Mouse (Mus musculus): ENCODE results near the gene Pld1. TPM values are rescaled to one million over a fixed set of nuclear protein-coding genes. Genes with fewer than 3 reads are reported as not detected.
A peak's percentile ranks its signal among the peaks of the same experiment; 100 is the strongest.

Gene Pld1
- total RNA-seq, 2 experiments from 2014 or later: 11.6 to 13.6 TPM

DNA sequence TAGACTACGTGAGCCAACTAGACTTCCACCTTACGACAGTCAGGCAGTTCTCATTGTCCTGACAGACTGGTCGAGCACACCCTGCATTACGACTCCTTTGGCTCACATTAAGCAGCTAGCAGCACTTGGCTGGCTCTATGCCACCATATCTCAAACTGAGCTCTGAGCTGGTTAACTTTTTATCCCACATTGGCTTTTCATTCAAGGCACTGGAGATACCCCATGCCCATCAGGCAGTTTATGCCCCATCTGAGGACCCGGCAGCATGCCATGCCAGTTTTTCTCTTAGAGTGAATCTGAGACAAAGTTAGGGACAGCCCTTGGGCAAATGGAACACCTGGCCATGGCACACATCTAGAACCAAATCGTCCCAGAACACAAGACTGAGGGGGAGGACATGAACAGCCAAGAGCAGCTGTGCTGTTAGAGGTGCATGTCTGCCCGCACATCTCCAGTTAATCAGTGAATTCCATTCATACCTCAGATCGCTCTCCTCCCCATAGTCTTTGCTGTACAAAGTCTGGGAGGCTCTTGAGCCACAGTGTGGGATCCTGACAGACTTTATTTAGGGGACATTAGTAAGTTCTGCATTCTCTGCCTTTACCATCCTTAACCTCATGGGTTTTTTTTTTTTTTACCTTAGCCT is 49.5 kb downstream of the Pld1 start:
- no peak for DNase-seq (ENCODE audit: low spot score in 2 of 2)

GRCm38 (mm10) chr3:27991100-27991703 is 52.7 kb downstream of the Pld1 start:
- no peak for DNase-seq (ENCODE audit: low spot score in 2 of 2)

DNA sequence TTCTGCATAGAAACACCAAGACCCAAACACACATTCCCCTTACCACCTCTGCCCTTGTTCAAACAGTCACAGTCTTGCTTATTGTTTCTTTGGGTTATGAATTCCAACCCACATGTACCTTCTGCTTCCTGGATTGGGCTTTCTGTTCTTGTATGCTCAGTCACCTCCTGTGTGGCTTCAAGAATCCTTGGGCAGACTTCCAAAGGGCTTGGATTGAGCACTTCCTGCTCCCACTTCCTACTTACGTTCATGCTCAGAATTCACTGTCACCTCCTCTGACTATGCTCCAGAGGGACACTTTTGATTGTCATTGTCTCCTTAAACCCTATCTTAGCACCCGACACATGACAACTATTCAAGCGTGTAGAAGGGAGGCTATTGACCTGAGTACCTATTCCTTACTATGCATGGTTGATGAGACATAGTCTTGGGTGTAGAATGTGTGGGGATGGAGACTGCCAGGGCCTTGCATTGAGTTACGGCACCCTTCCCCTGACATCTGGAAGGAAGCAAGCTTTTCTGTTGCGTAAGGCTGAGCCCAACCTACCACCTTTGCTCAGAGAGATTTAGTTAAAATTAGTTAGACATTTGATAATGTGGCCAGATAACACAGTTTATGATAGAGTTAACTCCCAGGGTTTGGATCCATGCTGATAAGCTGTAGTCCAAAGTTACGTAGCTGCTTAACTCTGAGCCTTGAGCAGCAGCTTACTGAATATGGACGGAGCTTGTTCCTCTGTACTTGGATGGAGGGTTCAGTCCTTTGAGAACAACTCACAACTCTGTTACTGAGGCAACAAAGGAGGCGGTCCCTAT is 55.9 kb downstream of the Pld1 start:
- DNase-seq (ENCODE audit: low spot score in 2 of 2): no peak

GRCm38 (mm10) chr3:28004321-28004720 is 65.8 kb downstream of the Pld1 start:
- no peak for DNase-seq (ENCODE audit: low spot score in 2 of 2)

DNA sequence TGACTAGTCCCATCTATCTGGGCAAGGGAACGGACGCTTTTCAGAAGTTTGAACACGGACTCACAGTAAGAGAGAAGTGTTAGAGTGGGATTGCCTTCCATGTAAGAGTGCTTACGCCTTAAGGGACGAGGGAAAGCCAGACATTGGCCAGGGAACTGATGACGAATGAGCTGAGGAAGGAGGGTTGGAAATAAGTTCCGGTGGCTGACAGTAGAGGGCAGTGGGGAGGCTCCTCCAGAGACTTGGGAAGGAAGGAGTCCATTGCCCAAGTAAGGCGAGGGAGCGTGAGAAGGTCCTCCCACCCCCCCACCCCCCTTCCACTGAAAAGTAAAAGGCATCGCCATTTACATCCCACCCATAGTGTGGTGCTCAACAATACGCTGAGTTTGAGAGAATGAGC is 69.2 kb downstream of the Pld1 start:
- no peak for DNase-seq (ENCODE audit: low spot score in 2 of 2)

GRCm38 (mm10) chr3:28008369-28008768 is 69.9 kb downstream of the Pld1 start:
- no peak for DNase-seq (ENCODE audit: low spot score in 2 of 2)

DNA sequence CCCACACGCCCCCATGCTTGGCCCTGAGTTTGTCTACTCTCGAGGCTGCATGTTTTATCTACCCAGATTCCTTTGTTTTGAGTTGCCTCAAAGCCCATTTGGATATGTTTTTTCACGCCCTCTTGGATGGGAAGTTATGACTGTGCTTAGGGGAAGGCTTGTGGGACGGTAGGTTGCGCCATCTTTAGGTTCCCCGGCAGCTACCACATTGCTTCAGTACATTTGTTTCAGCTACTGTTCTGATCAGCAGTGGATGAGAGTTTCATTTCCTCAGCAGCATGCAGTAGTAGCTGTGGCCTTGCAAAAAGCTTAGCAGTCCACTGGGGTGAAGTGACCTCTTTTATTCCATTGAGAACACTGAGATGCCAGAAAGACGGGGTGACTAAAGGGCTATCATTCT is 73.7 kb downstream of the Pld1 start:
- DNase-seq (ENCODE audit: low spot score in 2 of 2): no peak

- DNase-seq (ENCODE audit: low spot score in 2 of 2): no peak
Measured at GRCm38 (mm10) chr3:28013441-28013840, 74.9 kb downstream of the Pld1 start.

DNA sequence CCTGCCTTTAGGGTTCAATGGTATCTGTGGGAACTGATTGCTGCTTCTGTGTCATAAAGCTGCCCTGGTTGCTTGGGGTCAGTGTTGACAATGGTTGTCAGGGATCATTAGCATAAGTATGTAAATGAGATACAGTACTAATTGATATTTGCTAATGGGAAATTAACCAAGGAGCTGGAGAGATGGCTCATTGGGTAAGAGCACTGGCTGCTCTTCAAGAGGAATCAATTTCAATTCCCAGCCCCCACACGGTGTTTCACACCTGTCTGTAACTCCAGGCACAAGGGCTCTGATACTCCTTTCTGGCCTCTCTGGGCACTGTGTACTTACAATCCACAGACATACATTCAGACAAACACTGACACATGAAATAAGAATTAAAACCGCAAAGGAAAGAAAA is 78.5 kb downstream of the Pld1 start:
- DNase-seq (ENCODE audit: low spot score in 2 of 2): no peak

DNA sequence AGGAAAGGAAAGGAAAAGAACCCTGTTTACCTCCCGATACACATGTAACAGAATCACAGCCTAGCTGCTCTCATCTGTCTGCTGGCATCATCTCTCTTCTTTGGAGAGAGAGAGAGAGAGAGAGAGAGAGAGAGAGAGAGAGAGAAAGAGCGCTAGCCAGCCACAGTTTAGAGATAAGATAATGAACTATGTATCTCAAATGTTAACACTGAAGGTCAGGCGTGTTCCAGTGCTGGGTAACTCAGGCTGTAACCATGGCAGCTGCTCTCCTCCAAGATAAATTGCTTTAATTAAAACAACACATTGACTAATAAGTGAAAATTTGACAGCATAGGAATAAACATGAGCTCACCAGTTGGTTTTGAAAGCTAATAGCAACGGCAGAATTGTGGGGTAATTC is 81.2 kb downstream of the Pld1 start:
- DNase-seq (ENCODE audit: low spot score in 2 of 2): no peak

DNA sequence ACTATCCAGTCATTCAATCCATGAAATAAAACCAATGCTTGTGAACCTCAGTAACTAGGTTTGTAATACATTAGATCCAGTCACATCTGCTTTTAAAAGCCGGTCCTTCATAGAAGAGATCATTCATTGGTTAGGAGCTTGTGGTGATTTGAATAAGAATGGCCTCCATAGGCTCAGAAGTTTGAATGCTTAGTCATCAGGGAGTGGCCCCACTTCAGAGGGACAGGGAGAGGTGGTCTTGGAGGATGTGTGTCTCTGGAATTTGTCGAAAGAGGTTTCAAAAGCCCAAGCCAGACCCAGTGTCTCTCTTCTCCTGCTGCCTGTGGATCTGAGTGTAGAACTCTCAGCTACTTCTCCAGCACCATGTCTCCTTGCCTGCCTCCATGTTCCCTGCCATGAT is 81.9 kb downstream of the Pld1 start:
- DNase-seq (ENCODE audit: low spot score in 2 of 2): no peak

GRCm38 (mm10) chr3:28022191-28022590 is 83.7 kb downstream of the Pld1 start:
- no peak for DNase-seq (ENCODE audit: low spot score in 2 of 2)

DNA sequence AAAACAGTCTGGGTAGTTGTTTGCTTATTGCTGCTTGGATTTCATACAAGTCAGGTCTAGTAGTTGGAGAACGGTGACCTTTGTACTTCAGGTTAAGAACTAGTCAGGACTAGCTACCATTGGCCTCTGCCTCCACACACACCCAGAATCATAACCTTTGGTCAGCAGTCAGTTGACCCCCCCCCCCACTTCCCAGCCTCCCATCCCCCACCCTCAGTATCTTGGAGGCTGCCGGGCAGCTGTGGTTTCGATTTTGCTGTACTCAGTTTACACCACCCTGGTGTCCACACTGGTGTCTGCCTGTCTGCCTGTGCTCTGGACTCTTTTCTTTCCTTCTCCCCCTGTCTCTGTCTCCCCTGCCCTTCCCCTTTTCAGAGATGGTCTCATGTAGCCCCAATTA is 88.4 kb downstream of the Pld1 start:
- DNase-seq (ENCODE audit: low spot score in 2 of 2): no peak

GRCm38 (mm10) chr3:28028456-28028855 is 90.0 kb downstream of the Pld1 start:
- DNase-seq (ENCODE audit: low spot score in 2 of 2): no peak

GRCm38 (mm10) chr3:28030860-28031259 is 92.4 kb downstream of the Pld1 start:
- DNase-seq (ENCODE audit: low spot score in 2 of 2): no peak

DNA sequence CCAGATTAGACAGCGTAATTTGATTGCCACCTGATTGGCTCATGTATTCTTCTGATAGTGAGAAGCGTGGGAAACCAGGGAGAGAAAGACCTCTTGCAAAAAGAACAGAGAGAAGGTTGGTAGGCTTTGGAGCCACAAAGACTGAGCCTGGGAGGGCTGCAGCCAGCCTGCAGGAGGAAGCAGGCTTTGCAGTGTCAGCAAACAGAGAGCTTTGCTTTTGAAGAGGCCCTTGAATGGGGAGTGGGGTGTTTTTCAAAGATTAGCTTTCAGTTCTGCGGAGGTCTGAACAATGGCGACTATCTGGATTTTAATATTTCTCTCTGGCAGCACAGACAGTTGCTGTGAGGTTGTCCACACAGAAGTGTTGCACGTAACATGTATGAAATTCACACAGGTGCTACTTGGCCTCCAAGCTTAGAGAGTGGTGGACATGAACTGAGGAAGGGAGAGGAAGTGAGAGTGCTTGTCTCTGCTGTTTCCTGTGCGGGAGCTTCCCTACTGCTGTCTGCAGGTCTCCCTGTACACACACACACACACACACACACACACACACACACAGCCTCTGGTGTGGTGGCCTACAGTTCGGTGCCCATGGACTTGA is 93.2 kb downstream of the Pld1 start:
- peak; percentile 26 to 29 for DNase-seq (ENCODE audit: low spot score in 2 of 2)

DNA sequence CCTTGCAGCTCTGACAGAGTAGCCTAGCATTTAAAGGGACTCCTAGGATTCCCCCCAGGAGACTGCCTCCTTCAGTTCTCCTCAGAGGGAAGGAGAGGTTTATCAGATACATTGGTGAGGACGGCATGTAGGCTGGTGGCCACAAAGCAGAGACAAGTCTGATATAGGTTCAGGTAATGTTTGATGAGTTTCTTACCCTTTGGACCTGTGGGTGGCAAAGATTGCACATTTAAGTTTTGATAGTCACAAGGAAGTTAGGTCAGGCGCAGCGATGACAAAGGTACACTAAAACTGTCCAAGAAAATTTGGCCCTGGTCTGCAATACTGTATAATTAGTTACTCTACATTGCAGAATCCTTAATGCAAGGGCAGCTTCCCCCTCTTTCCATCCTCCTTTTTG is 95.4 kb downstream of the Pld1 start:
- no peak for DNase-seq (ENCODE audit: low spot score in 2 of 2)

GRCm38 (mm10) chr3:28034707-28035333 is 96.3 kb downstream of the Pld1 start:
- DNase-seq (ENCODE audit: low spot score in 2 of 2): no peak

- no peak for DNase-seq (ENCODE audit: low spot score in 2 of 2)
Measured at GRCm38 (mm10) chr3:28037320-28037932, 98.9 kb downstream of the Pld1 start.

DNA sequence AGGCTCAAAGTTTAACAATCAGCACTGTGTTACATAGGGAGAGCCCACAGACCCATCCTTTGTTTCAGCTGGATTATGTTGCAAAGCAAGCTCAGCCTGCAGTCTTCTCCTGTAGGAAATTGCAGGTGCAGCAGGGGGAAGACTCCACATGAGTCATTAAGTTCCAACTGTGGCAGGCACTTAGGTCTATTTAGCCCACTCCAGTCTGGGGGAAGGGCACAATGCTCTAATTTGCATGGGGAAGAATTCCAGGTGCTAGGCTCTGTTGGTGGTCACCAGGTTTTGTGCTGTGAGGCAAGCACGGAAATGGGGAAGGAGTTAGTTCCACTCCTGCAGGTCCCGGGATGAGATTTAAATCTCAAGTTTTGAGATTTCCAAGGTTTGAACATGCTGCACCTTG is 99.6 kb downstream of the Pld1 start:
- DNase-seq (ENCODE audit: low spot score in 2 of 2): no peak

- peak in 1 of 2 experiments; percentile 20 for DNase-seq (ENCODE audit: low spot score in 2 of 2)
Measured at GRCm38 (mm10) chr3:28039760-28040159, 101.3 kb downstream of the Pld1 start.
